Mouse (Mus musculus): ENCODE measurements around the gene Npcd. TPM values are rescaled to one million over a fixed set of nuclear protein-coding genes. Genes with fewer than 3 reads are reported as not detected.

Gene Npcd
- polyA plus RNA-seq, 1 experiment: not detected

DNA sequence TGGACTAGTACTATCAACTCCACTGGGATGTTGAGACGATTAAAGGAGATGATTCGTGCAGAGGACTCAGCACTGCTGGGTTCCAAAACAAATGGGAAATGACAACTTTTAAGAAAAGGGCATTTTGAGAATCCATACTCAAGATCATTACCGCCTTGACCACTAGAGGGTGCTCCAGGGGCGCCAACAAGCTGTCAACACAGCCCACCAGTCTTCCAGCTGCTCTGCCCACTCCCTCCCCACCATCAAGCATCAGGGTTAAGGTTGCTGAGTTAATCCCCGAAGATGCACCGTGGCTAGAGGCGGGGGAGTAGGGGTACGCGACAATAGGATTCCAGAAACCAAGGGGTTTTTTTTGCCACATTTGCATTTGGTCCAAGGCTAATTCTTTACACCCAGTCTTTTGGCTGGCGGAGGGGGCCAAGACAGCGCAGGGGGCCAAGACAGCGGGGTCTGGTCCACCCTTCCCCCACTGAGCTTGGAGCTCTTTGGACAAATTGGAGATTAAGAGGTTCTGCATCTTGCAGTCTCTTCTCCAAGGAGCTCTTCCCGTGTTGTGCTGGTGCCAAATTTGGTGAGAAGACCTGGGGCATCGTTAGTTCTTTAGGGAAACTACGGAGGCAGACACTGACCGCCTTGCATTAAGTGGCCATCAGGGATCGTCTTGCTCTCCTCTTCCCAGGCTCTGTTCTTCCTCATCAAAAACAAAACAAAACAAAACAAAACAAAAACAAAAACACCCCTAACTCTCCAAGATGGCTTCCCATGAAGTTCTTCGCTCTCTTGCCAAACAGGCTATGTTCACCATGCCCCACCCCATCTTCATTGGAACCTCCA lies 1.8 kb downstream of the Npcd start:
- Histone ChIP-seq H3K27ac (ENCODE audit: insufficient read depth, low read depth, low read length) (no peak overlapping the region), H3K4me3 (ENCODE audit: insufficient read depth, low read length) (no peak overlapping the region), H3K4me1 (ENCODE audit: control insufficient read depth, insufficient read depth, low read length) (peaks cover 3% of the 10 kb centered on the region; the same call in 1 of the 2 replicates)
- TF ChIP-seq CTCF (IDR thresholded peaks at IDR 0.05; ENCODE audit: low read depth, low read length) (peak; percentile 83), POLR2A (IDR thresholded peaks at IDR 0.05; ENCODE audit: borderline replicate concordance, low read depth, low read length) (no peak)

DNA sequence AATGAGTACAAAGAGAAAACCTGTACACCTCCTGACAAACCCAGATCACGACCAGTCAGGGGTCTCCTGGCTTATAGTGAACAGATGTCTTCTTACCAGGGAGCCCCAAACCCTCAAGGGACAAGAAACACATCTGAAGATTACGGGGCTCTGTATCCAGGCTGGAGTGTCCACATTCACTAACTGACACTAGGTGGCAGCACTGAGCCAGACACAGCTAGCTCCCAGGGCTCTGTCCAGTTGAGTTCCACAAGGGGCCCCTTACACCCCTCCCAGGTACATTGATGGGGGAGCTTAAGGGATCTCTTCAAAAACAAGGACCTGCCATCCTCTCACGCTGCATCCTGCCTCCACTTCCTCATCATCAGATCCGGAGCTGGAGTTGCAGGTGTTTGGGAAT lies 3.6 kb downstream of the Npcd start:
- H3K4me3 ChIP-seq (ENCODE audit: insufficient read depth, low read length): no peak overlapping the region
- no peak overlapping the region for H3K27ac ChIP-seq (ENCODE audit: insufficient read depth, low read depth, low read length)
- TF ChIP-seq POLR2A (IDR thresholded peaks at IDR 0.05; ENCODE audit: borderline replicate concordance, low read depth, low read length): no peak
- TF ChIP-seq CTCF (IDR thresholded peaks at IDR 0.05; ENCODE audit: low read depth, low read length): peak; percentile 66
- H3K4me1 ChIP-seq (ENCODE audit: control insufficient read depth, insufficient read depth, low read length): peaks cover 3% of the 10 kb centered on the region; the same call in 1 of the 2 replicates

DNA sequence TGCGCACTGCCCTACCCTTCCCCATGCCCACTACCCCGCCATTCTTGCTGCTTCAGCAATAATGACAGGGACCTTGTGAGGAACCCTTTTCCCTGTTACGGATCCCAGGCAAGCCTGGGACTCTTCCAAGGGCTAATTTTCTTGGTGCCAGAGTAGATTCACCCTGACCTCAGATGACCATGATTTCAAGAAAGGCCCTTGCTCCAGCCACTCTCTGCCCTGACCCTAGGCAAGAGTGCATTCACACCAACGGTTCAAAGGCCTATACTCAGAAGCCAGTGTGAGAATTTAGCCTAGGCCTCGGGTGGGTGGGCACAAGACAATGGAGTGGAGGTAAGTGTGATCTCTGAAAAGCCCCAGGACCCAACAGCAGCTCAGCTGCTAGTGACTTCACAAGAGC lies 4.6 kb downstream of the Npcd start:
- peaks cover 3% of the 10 kb centered on the region; the same call in 1 of the 2 replicates for H3K4me1 ChIP-seq (ENCODE audit: control insufficient read depth, insufficient read depth, low read length)
- TF ChIP-seq POLR2A (IDR thresholded peaks at IDR 0.05; ENCODE audit: borderline replicate concordance, low read depth, low read length) (no peak), CTCF (IDR thresholded peaks at IDR 0.05; ENCODE audit: low read depth, low read length) (no peak)
- no peak overlapping the region for H3K4me3 ChIP-seq (ENCODE audit: insufficient read depth, low read length)
- H3K27ac ChIP-seq (ENCODE audit: insufficient read depth, low read depth, low read length): no peak overlapping the region

DNA sequence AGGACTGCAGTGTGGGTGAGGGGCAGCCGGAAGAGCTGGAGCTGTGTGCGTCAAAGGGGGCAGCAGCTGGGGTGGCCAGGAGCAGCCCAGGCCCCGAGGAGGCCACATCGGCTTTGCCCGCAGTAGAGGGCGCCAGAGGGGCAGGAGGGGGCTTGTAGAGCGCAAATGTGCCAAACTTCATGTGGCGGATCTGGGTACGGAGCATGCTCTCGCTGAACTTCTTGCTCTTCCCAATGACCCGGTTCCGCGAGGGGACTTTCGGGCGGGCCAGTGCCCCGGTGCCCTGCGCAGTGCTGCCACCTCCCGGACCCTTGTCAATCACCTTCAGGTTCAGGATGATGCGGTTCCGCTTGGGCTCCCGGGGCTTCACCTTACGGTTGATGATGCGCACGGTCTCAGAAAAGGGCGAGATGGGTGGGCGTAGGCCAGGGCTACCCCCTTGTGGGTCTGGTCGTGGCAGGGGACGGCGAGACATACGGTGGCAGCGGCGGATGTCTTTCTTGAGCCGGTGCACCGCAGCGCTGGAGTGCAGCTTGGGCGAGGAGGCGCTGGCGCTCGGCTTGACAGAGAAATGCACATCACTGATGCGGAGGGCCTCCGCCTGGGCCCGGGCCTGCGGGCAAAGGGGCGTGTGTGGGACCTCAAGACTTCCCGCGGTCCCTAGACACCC lies 5.5 kb downstream of the Npcd start:
- H3K4me3 ChIP-seq (ENCODE audit: insufficient read depth, low read length): no peak overlapping the region
- TF ChIP-seq CTCF (IDR thresholded peaks at IDR 0.05; ENCODE audit: low read depth, low read length) (0 out of 2 replicates have a peak, but pooled peaks have one; percentile 10), POLR2A (IDR thresholded peaks at IDR 0.05; ENCODE audit: borderline replicate concordance, low read depth, low read length) (no peak)
- peaks cover 3% of the 10 kb centered on the region; the same call in 1 of the 2 replicates for H3K4me1 ChIP-seq (ENCODE audit: control insufficient read depth, insufficient read depth, low read length)
- H3K27ac ChIP-seq (ENCODE audit: insufficient read depth, low read depth, low read length): no peak overlapping the region

DNA sequence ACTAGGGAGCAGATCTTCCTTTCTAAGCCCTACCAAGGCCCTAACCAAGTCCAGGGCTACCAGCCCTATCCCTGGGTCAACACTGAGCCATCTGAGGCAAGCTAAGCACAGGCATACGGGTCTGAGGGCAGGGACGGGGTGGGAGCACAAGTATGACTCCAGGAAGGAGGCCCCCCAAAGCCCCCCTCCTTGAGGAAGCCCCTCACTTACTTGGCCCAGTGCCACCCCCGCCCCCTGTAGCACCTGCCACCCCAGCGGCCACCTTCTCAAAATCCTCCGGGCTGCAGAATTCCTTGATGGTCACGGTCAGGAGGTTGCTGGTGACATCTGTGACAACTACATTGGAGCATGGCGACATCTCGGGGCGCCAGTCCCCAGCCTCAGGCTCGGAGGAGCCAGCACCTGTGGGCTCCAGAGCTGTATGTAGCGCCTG lies 6.2 kb downstream of the Npcd start:
- TF ChIP-seq CTCF (IDR thresholded peaks at IDR 0.05; ENCODE audit: low read depth, low read length): no peak
- no peak for TF ChIP-seq POLR2A (IDR thresholded peaks at IDR 0.05; ENCODE audit: borderline replicate concordance, low read depth, low read length)
- no peaks in the 10 kb centered on the region for H3K4me1 ChIP-seq (ENCODE audit: control insufficient read depth, insufficient read depth, low read length)
- H3K27ac ChIP-seq (ENCODE audit: insufficient read depth, low read depth, low read length): no peak overlapping the region
- no peak overlapping the region for H3K4me3 ChIP-seq (ENCODE audit: insufficient read depth, low read length)

DNA sequence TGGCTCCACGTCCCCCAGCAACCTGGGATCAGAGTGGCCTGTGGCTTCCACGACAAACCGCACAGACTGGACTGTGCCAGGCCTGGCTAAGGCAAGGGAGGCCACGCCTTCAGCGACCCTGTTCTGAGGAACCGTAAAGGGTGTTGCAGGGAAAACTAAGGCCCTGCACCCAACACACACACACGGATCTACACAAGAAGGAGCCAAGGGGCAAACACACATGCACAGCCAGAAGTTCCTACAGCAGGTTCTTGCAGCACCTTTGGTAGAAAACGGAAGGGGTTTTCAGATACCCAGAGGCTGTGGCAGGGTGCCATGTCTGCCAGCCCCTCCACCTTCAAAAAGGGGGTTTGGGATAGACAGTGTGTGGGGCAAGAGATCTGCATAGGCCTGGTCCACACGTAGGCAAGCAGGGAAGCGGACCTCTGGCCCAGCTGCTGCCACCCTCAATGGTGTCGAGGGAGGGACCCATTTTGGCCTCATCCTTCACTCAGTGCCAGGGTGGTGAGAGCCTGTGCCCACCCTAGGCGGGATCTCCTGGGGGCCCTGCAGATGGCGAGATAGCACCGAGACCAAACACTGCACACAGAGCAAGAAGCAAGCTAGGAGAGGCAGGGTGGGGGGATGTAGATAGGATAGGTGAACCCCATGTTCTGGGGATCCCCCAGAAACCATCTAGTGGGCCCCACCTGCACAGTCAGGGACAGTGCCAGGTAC lies 6.8 kb downstream of the Npcd start:
- Histone ChIP-seq H3K4me3 (ENCODE audit: insufficient read depth, low read length) (no peak overlapping the region), H3K4me1 (ENCODE audit: control insufficient read depth, insufficient read depth, low read length) (no peaks in the 10 kb centered on the region), H3K27ac (ENCODE audit: insufficient read depth, low read depth, low read length) (no peak overlapping the region)
- TF ChIP-seq CTCF (IDR thresholded peaks at IDR 0.05; ENCODE audit: low read depth, low read length) (no peak), POLR2A (IDR thresholded peaks at IDR 0.05; ENCODE audit: borderline replicate concordance, low read depth, low read length) (no peak)

DNA sequence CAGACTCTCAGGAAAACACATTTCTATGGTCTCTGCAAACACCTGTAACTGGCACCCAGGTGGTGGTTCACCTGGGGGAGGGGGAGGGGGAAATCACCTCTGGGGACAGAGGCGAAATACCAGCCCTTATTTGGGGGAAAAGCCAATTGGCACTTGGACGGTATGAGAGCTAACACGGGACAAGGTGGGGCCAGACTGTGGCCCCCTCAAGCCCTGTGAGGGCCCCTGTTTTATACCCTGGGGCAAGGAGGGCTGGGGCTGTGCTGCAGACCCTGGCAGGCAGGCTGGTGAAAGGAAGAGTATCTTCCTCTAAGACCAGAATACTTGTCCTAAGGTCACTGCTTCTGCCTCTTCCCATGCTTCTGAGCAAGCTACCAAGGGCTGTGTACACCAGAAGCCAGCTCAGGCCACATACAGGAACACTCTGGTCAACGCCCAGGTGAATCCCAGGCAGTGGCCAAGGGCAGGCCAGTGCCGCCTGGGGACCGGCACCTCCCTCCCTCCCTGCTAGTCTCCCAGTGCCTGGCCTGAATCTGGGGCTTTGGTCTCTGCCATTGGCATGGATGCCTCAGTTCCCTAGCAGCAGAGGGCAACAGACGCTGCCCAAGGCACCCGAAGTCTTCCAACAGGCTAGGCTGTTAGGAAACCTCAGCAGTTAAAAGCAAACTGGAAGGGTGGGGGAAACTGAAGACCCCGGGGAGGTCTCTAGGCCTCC lies 7.7 kb downstream of the Npcd start:
- TF ChIP-seq POLR2A (IDR thresholded peaks at IDR 0.05; ENCODE audit: borderline replicate concordance, low read depth, low read length) (no peak), CTCF (IDR thresholded peaks at IDR 0.05; ENCODE audit: low read depth, low read length) (no peak)
- Histone ChIP-seq H3K27ac (ENCODE audit: insufficient read depth, low read depth, low read length) (no peak overlapping the region), H3K4me3 (ENCODE audit: insufficient read depth, low read length) (no peak overlapping the region), H3K4me1 (ENCODE audit: control insufficient read depth, insufficient read depth, low read length) (no peaks in the 10 kb centered on the region)

DNA sequence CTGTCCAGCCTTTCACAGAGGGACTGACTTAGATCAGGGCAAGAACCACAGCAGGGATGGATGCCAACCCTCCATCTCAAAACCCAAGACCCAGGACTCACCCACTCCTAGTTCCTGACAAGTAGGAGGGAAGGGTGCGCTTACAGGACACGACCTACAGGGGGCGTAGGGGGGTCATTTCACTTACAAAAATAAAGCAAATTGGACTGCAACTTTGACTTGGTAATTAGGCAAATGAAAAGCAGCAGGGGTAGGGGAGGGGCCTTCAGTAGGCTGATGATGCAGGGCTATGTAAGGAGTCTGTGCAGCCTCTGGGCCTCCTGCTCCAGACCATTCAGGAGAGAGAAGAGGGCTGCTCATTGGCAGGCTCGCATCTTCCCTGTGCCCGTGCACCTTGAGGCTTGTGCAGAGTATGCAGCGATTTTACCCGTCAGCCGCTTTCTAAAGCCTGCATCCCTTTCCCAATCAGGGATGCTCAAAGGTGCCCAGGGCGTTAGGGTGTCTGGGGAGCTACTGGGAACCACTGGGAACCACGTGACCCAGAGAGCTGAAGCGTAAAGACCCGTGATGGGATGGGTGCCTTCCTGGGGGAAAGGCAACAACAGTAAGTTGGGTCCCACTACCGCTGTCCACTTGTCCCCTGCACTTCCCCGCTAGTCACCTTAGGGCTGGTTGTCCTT lies 8.8 kb downstream of the Npcd start:
- TF ChIP-seq POLR2A (IDR thresholded peaks at IDR 0.05; ENCODE audit: borderline replicate concordance, low read depth, low read length) (no peak), CTCF (IDR thresholded peaks at IDR 0.05; ENCODE audit: low read depth, low read length) (peak; percentile 53)
- Histone ChIP-seq H3K4me3 (ENCODE audit: insufficient read depth, low read length) (no peak overlapping the region), H3K4me1 (ENCODE audit: control insufficient read depth, insufficient read depth, low read length) (no peaks in the 10 kb centered on the region), H3K27ac (ENCODE audit: insufficient read depth, low read depth, low read length) (no peak overlapping the region)
